Mouse (Mus musculus) frontal cortex, adult 2 months (tissue): ENCODE results near the gene Vgll4. TPM values are rescaled to one million over a fixed set of nuclear protein-coding genes. Genes with fewer than 3 reads are reported as not detected.
A peak's percentile ranks its signal among the peaks of the same experiment; 100 is the strongest.

Experiments
- DNase-seq, 2 experiments: peaks; one replicate each; pipeline ENCODE4 v3.0.0; 2022; ENCODE audit warnings: low spot score in 1 of 2; ENCODE audit errors: extremely low spot score in 1 of 2
- polyA plus RNA-seq: library from polyadenylated mRNA; depleted of rRNA; stranded (reverse); fragments of >200 nt; gene quantifications from 2 replicates; pipeline ENCODE4 v1.2.3, GENCODE M21; 2012

The Vgll4 gene
- polyA plus RNA-seq, 1 experiment: 33.5 TPM

DNA sequence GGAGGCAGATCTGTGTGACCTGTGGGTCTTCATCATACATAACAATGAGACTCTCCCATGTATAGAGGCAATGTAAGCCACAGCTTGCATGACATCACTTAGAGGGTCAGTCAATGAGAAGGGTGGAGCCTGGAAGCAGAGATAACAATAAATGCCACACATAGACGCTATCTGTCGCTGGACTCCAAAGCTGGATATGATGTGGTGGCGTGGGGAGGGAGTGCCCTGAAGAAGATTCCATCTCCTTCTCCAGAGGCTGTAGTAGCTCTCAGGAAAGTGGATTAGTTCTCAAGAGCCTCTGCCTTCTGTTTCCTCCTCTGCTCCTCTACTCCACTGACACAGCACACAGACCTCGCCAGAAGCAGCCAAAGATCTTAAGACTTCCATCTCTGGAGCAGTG is 89.0 kb downstream of the Vgll4 start:
- DNase-seq: no peak

- no peak for DNase-seq
Observed at GRCm38 (mm10) chr6:114878841-114879520, 90.8 kb downstream of the Vgll4 start.

DNA sequence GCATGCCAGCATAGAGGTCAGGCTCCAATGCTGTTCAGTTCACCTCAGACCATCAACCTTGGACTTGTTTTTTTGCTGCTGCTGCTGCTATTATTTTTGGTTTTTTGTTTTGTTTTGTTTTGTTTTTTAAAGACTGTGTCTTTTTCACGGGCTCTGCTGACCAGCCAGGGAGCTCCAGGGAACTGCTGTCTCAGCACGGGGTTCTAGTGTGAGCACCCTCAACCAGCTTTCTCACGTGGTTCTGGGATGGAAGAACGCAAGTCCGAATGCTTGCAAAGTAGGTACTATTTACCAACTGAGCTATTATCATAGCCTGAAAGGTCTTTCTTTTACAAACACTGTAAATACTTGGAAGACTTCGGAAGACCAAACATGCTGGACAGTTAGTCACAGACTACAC is 93.2 kb downstream of the Vgll4 start:
- no peak for DNase-seq

- no peak for DNase-seq
Observed at GRCm38 (mm10) chr6:114876033-114876432, 93.8 kb downstream of the Vgll4 start.

GRCm38 (mm10) chr6:114875018-114875558 is 94.7 kb downstream of the Vgll4 start:
- peak; percentile 81 to 93 for DNase-seq

DNA sequence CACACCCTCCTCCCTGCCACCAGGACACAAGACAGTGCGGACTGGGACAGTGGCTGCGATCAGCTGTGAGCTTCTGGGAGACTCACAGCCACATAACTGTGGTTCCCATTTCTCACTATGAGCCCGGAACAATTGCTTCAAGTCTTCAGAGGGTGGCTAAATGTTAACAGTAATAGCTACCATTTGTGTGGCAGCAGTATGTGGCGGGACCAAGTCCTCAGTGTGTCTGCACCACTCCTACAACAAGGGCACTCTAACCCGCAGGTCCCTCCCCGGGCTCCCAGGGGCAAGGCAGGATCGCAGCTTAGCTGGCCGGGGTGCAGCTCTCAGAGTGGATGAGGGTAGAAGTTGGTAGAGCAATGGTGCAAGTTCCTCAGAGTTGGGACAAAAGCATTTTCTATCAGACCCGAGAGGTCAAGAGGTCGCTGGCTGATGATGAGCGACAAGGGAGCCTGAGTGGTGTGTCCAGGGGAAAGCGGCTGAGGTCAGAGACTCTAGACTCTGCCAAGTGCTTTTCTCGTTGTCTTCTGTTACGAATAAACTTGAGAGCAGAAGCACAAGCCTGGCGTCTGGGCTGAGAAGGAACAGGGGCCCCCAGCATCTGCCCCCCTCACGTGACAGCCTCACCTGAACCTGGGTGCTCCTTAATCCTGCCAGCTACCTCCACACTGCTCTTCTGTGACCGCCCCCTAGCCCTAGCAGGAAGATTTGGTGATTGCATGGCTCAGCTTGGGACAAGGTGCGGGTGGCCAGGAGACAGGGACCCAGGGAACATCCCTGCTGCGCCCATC is 95.5 kb downstream of the Vgll4 start:
- no peak for DNase-seq

DNA sequence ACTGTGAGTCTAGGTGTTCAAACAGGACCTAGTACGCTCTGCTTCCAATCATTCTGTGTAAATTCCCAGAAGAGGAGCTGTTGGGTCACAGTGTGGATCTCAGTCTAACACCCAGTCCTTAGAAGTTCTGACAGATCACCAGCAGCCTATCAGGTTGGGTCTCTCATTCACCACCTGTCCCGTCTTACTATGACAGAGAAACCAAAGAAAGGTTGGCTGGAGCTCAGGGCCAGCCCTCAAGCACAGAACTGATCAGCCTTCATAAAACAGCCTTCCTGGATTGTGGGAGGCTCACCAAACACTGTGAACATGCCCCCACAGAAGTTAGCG is 96.0 kb downstream of the Vgll4 start:
- DNase-seq: no peak

GRCm38 (mm10) chr6:114871010-114871660 is 98.7 kb downstream of the Vgll4 start:
- no peak for DNase-seq

- DNase-seq: no peak
Observed at GRCm38 (mm10) chr6:114869501-114870076, 100.2 kb downstream of the Vgll4 start.

DNA sequence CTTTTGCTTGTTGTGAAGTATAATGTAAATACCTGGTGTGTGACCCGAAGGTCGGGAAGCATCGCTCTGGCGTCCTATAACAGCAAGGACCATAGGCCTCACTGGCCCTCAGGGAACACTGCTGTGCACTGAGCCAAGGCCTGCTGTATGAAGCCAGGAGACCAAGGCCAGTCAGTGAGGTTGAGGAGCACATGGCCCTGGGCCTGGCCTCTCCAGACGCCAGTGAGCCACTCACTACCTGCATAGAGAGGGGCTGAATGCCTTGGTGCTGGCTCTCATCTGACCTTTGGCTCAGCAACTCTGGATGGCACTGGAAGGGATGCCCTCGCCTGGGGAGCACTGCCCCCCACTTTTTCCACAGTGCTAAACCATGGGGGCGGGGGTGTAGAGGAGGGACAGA is 101.1 kb downstream of the Vgll4 start:
- no peak for DNase-seq

DNA sequence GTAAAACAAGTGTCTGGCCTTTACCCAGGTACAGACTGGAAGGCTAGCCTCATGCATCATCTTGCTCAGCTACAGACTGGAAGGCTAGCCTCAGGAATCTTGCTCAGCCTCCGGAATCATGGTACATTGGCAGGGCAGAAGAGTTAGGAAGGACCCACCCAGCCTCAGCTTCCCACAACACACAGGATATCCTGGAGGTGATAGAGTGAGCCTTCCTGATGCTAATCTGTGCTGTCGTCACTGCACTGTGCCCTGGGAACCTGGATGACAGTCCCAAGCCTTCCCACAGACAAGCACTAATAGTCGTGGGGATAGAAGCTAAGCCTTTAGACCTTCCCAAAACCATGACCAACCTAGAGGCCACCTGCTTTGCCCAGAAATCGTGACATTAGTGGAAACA is 103.2 kb downstream of the Vgll4 start:
- no peak for DNase-seq

DNA sequence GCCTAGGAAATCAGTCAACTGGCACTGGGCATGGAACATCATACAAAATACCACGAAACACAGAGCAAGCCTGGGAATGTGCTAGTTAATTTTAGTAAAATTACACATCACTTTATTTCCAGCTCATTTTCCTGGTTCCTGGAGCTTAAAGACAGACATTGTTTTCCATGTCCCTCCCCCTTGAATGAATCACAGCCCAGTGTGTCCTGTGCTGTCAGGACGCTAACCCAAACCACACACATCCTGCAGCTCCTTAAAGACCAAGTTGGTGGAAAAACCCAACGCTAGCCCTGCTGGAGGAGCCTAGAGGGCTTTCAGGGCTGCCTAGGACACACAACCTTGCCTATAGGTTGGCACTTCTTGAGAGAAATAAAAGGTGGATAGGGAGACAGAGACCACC is 103.7 kb downstream of the Vgll4 start:
- peak in 1 of 2 experiments; percentile 45 for DNase-seq

DNA sequence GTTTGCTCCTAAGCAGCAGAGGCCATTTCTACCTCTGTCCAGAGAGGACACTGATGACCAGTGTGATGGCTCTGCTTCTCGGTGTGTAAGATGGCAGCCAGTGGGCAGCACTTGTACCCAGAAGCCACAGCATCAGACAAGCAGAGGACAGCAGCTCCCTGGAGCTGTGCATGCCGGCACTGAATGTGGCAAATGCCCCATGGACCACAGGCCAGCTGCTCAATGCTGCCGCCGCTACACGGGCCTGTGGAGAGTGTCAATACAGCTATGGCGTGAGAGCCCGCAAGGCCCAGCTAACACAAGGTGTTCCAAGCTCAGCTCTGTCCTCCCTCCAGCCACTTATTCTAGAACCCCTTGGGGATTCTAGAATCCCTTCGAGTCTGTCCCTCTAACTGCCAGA is 105.4 kb downstream of the Vgll4 start:
- DNase-seq: no peak

GRCm38 (mm10) chr6:114863501-114863900 is 106.3 kb downstream of the Vgll4 start:
- DNase-seq: no peak

GRCm38 (mm10) chr6:114862046-114862445 is 107.7 kb downstream of the Vgll4 start:
- no peak for DNase-seq

- no peak for DNase-seq
Observed at GRCm38 (mm10) chr6:114861591-114861990, 108.2 kb downstream of the Vgll4 start.

DNA sequence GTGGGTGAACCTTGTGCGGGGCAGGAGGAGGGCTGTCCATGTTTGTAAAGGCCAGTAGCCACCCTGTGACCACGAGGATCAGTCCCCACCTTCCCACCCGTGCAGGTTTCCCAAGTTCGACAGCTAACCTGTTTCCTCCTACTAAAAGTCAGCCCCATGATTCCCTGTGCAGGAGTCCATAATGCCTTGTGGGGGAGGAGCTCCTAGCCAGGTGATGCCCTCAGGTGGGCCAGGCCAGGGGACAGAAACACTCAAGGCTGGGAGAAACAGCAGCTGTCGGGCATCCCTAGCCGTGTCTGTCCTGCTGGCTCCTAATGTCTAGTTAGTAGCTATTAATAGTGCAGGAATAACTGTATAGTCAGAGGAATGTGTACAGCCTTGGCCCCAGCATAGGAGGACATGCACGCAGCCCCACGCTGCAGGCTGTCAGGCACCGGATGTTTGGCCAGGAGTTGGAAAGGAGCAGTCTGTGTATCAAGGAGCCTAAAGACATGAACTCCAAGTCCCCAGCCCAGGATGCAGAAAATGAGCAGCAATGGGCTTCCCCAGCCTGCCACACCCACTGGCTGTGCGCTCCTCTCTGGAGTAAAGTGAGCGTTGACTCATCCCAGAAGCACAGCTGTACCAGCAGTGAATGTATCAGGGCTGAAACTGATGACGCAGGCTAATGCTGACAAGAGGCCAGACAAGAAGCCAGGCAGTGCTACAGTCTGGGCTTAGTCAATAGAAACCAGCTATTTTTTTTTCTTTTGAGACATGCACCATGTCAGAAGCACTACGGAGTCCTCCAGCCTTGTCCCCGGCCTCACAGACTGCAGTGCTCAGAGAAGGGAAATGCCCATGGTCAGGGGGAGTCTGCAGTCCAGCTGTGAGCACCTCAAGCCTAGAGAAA is 108.9 kb downstream of the Vgll4 start:
- DNase-seq: peak in 1 of 2 experiments; percentile 74

DNA sequence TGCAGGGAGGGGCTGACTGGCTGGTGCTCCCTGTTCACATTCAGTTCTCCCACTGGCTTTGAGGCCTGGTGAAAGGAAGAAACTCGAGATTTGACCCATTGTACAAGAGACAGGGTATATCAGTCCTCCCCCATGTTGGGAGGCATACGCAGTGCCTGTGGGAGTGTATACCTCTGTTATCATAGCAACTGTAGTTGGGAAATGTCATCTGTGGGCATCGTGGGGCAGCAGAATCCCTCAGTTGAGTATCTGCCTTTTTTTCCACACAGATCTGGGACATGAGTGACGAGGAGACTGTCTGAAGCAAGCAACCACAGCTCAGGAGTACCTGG is 111.1 kb downstream of the Vgll4 start:
- DNase-seq: peak in 1 of 2 experiments; percentile 28

GRCm38 (mm10) chr6:114857996-114858721 is 111.6 kb downstream of the Vgll4 start:
- peak; percentile 30 to 55 for DNase-seq

DNA sequence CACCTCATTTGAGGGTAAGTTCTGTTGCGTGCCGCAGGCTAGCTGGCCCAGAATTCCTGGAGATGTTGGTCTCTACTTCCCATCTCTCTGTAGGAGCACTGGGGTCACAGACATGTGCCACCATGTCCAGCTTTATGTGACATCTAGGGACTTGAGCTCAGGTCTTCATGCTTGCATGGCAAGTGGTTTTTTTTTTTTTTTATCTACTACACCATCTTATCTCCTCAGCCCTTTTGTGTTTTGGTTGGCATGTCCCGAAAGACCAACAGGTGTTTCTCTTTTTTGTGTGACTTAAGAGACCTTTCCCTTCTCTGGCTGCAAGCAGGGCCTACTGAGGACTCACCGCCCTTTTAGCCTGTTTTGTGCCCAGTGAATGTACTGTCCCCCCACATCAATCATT is 113.3 kb downstream of the Vgll4 start:
- DNase-seq: no peak
